Mouse (Mus musculus): ENCODE results near the gene Orai1.
A peak's percentile ranks its signal among the peaks of the same experiment; 100 is the strongest.
"Not testable (repeated sequence)": the region's sequence is repeated elsewhere in the genome, so short reads cannot be mapped to it uniquely, and the experiment has no call there.

The Orai1 gene

GRCm38 (mm10) chr5:123035089-123035488 lies 20.2 kb downstream of the Orai1 start:
- no peak for DNase-seq (ENCODE audit: low read depth)

GRCm38 (mm10) chr5:123035564-123035963 lies 20.7 kb downstream of the Orai1 start:
- DNase-seq (ENCODE audit: low read depth): no peak

GRCm38 (mm10) chr5:123038115-123038514 lies 23.2 kb downstream of the Orai1 start:
- peak; percentile 62 for DNase-seq (ENCODE audit: low read depth)

GRCm38 (mm10) chr5:123039120-123039752 lies 24.4 kb downstream of the Orai1 start:
- DNase-seq (ENCODE audit: low read depth): peak; percentile 89

GRCm38 (mm10) chr5:123040796-123041195 lies 25.9 kb downstream of the Orai1 start:
- no peak for DNase-seq (ENCODE audit: low read depth)

- peak; percentile 75 for DNase-seq (ENCODE audit: low read depth)
These were observed 29.0 kb downstream of the Orai1 start for GRCm38 (mm10) chr5:123043856-123044255.

GRCm38 (mm10) chr5:123045561-123046295 lies 30.9 kb downstream of the Orai1 start:
- DNase-seq (ENCODE audit: low read depth): peak; percentile 78

GRCm38 (mm10) chr5:123046916-123047315 lies 32.0 kb downstream of the Orai1 start, which contains the start of gene Morn3:
TSS of gene Morn3 (minus strand) at chr5:123047016.
- DNase-seq (ENCODE audit: low read depth): no peak

- DNase-seq (ENCODE audit: low read depth): peak; percentile 84
These were observed 34.4 kb downstream of the Orai1 start for GRCm38 (mm10) chr5:123049271-123049670.

GRCm38 (mm10) chr5:123050918-123051317 lies 36.0 kb downstream of the Orai1 start:
- DNase-seq (ENCODE audit: low read depth): no peak

- DNase-seq (ENCODE audit: low read depth): no peak
These were observed 36.9 kb downstream of the Orai1 start for GRCm38 (mm10) chr5:123051736-123052135.

GRCm38 (mm10) chr5:123057366-123058250 lies 42.7 kb downstream of the Orai1 start:
- peak; percentile 100 for DNase-seq (ENCODE audit: low read depth)

- peak; percentile 70 for DNase-seq (ENCODE audit: low read depth)
These were observed 43.6 kb downstream of the Orai1 start for GRCm38 (mm10) chr5:123058251-123059102.

- peak; percentile 82 for DNase-seq (ENCODE audit: low read depth)
These were observed 45.1 kb downstream of the Orai1 start for GRCm38 (mm10) chr5:123059757-123060520.

- DNase-seq (ENCODE audit: low read depth): no peak
These were observed 46.0 kb downstream of the Orai1 start for GRCm38 (mm10) chr5:123060706-123061401.

GRCm38 (mm10) chr5:123061402-123061749 lies 46.5 kb downstream of the Orai1 start:
- DNase-seq (ENCODE audit: low read depth): not testable (repeated sequence)

- no peak for DNase-seq (ENCODE audit: low read depth)
These were observed 48.3 kb downstream of the Orai1 start for GRCm38 (mm10) chr5:123063141-123063540.

- DNase-seq (ENCODE audit: low read depth): peak; percentile 93
These were observed 49.3 kb downstream of the Orai1 start for GRCm38 (mm10) chr5:123064207-123064606.

GRCm38 (mm10) chr5:123067395-123067995 lies 52.6 kb downstream of the Orai1 start:
- peak; percentile 82 for DNase-seq (ENCODE audit: low read depth)

GRCm38 (mm10) chr5:123068115-123068514 lies 53.2 kb downstream of the Orai1 start, which contains the start of gene Tmem120b:
TSS of gene Tmem120b (plus strand) at chr5:123068415.
- no peak for DNase-seq (ENCODE audit: low read depth)
